Mouse (Mus musculus) heart, embryonic 16.5 days (tissue): ENCODE measurements at regions not wholly inside any gene's neighbourhood (a gene's known extent, or its start where the extent isn't known, plus 50 kb on each side); places are given as distances from the start of the nearest gene placed in this dataset.

Source experiments
- ATAC-seq: fragments of 200-750 bp; cut with Nextera tagmentation; replicated peaks from 2 replicates; pipeline ENCODE4 v1.8.0; 2017; ENCODE audit warnings: moderate number of reproducible peaks; ENCODE audit not compliant: insufficient read depth, low FRiP score; ENCODE audit errors: extremely low read depth
- H3K27ac ChIP-seq: fragments of 300-500 bp; sonication (generic); 2 replicates; pipeline ENCODE4 v1.5.1; 2014; ENCODE audit warnings: mild to moderate bottlenecking, low read length, control low read depth, moderate library complexity
- H3K27me3 ChIP-seq: fragments of 300-500 bp; sonication (generic); 2 replicates; pipeline ENCODE4 v1.6.1; 2014; ENCODE audit warnings: low read length, mixed read lengths; ENCODE audit not compliant: control insufficient read depth, insufficient read depth
- H3K36me3 ChIP-seq: fragments of 300-500 bp; sonication (generic); 2 replicates; pipeline ENCODE4 v1.6.1; 2014; ENCODE audit not compliant: control insufficient read depth, insufficient read depth
- H3K4me1 ChIP-seq: fragments of 300-500 bp; sonication (generic); 2 replicates; pipeline ENCODE4 v1.6.1; 2014; ENCODE audit warnings: low read length, mixed read lengths; ENCODE audit not compliant: control insufficient read depth, insufficient read depth
- H3K4me2 ChIP-seq: fragments of 300-500 bp; sonication (generic); 2 replicates; pipeline ENCODE4 v1.6.1; 2014; ENCODE audit warnings: low read depth, mild to moderate bottlenecking, control low read depth, low read length
- H3K4me3 ChIP-seq: fragments of 300-500 bp; sonication (generic); 2 replicates; pipeline ENCODE4 v1.5.1; 2014; ENCODE audit warnings: mild to moderate bottlenecking, control low read depth, low read length
- H3K9ac ChIP-seq: fragments of 300-500 bp; sonication (generic); 2 replicates; pipeline ENCODE4 v1.6.1; 2014; ENCODE audit warnings: low read length, control low read depth
- H3K9me3 ChIP-seq: fragments of 300-500 bp; sonication (generic); replicated peaks from 2 replicates; pipeline ENCODE4 v1.6.1; 2016; ENCODE audit warnings: low read length; ENCODE audit not compliant: control insufficient read depth
- WGBS: fragments of 180-500 bp; shearing (Covaris S2); extraction: QIAGEN DNeasy Blood & Tissue Kit; methylation state at CpG from one replicate; pipeline ENCODE4 v1.1.7; 2014; 5-methylcytosine and 5-hydroxymethylcytosine counted together

DNA sequence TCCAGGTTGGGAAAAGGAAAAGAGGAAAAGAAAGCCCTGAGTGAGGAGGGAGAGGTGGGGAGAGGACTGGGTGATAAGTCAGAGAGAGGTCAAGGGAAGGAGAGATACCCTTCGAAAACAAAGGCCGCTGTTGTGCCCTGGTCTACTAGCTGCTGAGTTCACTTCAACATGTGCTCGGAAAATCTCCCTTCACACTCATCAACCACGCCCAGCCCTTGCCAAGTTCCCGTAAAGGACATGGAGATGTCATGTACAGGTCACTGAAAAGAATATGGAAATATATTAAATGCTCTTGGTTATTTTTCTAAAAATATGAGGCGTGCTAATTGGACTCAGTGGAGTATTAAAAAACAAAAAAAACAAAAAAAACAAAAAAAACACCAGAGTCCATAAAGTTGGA lies 359.5 kb upstream of the Actbl2 start:
- H3K4me1 ChIP-seq: peaks cover 5% of the 10 kb centered on the region; the same call in 1 of the 2 replicates
- no peak overlapping the region for H3K9ac ChIP-seq
- no peak for ATAC-seq
- H3K4me3 ChIP-seq: no peak overlapping the region
- H3K4me2 ChIP-seq: no peak overlapping the region
- no peak overlapping the region for H3K27ac ChIP-seq
- H3K27me3 ChIP-seq: no peaks in the 10 kb centered on the region
- 36% methylated on average over 6 of the region's 6 CpGs for WGBS
- no peaks in the 10 kb centered on the region for H3K9me3 ChIP-seq
- H3K36me3 ChIP-seq: no peaks in the 10 kb centered on the region

GRCm38 (mm10) chr13:110895900-110896299 lies 358.9 kb upstream of the Actbl2 start:
- Histone ChIP-seq H3K27ac (no peak overlapping the region), H3K9me3 (no peaks in the 10 kb centered on the region), H3K4me1 (peaks cover 5% of the 10 kb centered on the region; the same call in 1 of the 2 replicates), H3K36me3 (no peaks in the 10 kb centered on the region), H3K27me3 (no peaks in the 10 kb centered on the region), H3K4me3 (no peak overlapping the region), H3K4me2 (no peak overlapping the region), H3K9ac (no peak overlapping the region)
- ATAC-seq: no peak
- WGBS: 74% methylated on average over 8 of the region's 8 CpGs

DNA sequence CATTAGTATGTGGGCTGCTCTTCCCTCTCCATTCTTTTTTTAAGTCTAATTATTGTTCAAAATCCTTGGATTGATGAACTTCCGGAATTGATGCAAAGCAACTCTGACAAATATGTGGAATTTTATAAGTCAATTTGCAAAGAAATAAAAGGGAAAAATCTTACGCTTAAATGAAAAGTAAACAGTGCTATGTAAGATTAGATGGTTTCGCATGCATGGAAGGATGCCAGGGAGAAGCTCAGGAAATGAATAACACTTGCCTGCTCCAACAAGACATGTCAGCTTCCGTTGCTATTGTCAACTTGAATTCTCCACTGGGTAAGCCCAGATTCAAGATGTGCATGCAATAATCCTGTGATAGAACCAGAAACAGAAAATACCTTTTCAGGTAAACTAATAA lies 357.2 kb upstream of the Actbl2 start:
- Histone ChIP-seq H3K27ac (no peak overlapping the region), H3K36me3 (no peaks in the 10 kb centered on the region), H3K4me1 (peaks cover 7% of the 10 kb centered on the region), H3K4me3 (no peak overlapping the region), H3K27me3 (no peaks in the 10 kb centered on the region), H3K9ac (no peak overlapping the region), H3K9me3 (no peaks in the 10 kb centered on the region), H3K4me2 (no peak overlapping the region)
- WGBS: 55% methylated on average over 4 of the region's 4 CpGs
- no peak for ATAC-seq

DNA sequence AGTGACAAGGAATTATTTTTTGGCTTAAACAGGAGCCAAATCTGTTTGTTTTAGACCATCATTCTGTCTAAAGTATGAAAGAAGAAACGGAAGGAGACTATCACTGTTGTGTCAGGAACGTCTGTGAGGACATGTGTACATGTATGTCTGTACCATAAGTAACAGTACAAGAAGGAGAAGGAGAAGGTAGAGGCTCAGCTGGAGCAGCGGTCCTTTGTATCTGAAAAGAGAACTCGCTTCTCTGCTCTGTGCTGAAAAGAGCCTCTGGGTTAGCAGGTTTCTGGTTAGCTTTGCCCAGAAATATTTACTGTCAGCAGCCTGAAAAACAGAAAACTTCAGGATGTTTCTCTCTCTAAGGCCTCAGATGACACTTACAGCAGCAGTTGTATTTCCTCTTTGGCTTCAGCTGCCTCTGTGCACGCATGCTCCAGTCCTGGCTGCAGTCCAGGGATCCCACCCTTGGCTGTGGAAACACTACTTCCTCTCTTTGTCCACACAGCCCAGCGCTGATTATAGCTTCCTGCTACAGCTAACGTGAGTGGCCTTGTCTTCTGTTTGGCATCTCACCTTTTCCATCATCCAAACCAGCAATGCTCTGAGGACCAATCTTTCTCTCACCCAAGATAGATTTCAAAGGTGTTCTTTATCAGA lies 351.7 kb upstream of the Actbl2 start:
- WGBS: 28% methylated on average over 7 of the region's 7 CpGs
- no peaks in the 10 kb centered on the region for H3K27me3 ChIP-seq
- H3K36me3 ChIP-seq: no peaks in the 10 kb centered on the region
- ATAC-seq: peak; percentile 88
- no peak overlapping the region for H3K4me3 ChIP-seq
- H3K4me2 ChIP-seq: no peak overlapping the region
- no peak overlapping the region; the same call in 1 of the 2 replicates for H3K9ac ChIP-seq
- H3K4me1 ChIP-seq: peaks cover 22% of the 10 kb centered on the region
- H3K27ac ChIP-seq: peak overlapping the region; percentile 72
- no peaks in the 10 kb centered on the region for H3K9me3 ChIP-seq

- WGBS: 43% methylated on average over 6 of the region's 6 CpGs
- no peaks in the 10 kb centered on the region for H3K9me3 ChIP-seq
These were observed 347.4 kb upstream of the Actbl2 start for GRCm38 (mm10) chr13:110907319-110907955.

DNA sequence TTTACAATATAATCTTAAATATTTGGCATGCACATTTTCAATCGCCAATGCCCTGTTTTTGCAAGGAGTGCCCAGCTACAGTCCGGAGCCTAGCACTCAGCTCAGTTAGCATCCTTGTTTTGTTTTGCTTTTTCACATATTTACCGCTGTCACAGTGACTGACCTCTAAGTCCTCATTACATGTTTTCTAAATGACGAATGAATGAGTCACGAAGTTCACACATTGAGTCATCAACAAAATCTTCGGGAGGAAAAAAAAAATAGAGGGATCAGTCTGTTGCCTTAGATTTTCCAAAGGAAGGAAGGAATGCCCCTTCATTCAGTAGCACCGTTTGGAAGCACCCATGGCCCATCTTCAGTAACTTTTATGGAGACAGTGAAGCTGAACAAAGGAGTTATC lies 342.9 kb upstream of the Actbl2 start:
- peaks cover 5% of the 10 kb centered on the region; the same call in 1 of the 2 replicates for H3K4me1 ChIP-seq
- no peak overlapping the region for H3K9ac ChIP-seq
- H3K27ac ChIP-seq: no peak overlapping the region
- H3K36me3 ChIP-seq: no peaks in the 10 kb centered on the region
- H3K4me3 ChIP-seq: no peak overlapping the region
- no peaks in the 10 kb centered on the region for H3K9me3 ChIP-seq
- no peaks in the 10 kb centered on the region for H3K27me3 ChIP-seq
- no peak for ATAC-seq
- H3K4me2 ChIP-seq: no peak overlapping the region
- 71% methylated on average over 7 of the region's 7 CpGs for WGBS

More at GRCm38 (mm10) chr13:110907319-110907955, 347.4 kb upstream of the Actbl2 start:
- Histone ChIP-seq H3K9ac (no peak overlapping the region), H3K27me3 (no peaks in the 10 kb centered on the region), H3K27ac (no peak overlapping the region), H3K4me1 (peaks cover 21% of the 10 kb centered on the region), H3K4me3 (no peak overlapping the region), H3K36me3 (no peaks in the 10 kb centered on the region), H3K4me2 (no peak overlapping the region)
- no peak for ATAC-seq

DNA sequence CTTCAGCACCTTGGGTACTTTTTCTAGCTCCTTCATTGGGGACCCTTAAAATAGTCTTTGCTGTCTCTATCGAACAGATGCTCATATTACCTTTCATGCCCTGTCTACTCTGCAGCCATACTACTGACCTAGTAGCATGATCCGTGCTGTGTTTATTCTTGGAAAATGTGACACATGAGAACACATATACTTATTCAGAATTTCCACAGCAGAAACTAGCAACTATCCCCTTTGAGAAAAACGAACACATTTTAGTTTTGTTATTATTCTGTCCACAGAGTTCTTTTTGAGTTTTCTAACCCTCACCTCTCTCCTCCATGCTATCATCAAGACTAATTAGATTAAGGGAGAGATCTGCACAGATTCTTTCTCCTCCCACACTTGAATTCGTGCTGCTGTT lies 341.6 kb upstream of the Actbl2 start:
- H3K27ac ChIP-seq: no peak overlapping the region
- ATAC-seq: no peak
- H3K4me2 ChIP-seq: no peak overlapping the region
- WGBS: 70% methylated on average over 4 of the region's 4 CpGs
- H3K4me3 ChIP-seq: no peak overlapping the region
- no peaks in the 10 kb centered on the region for H3K9me3 ChIP-seq
- no peaks in the 10 kb centered on the region for H3K36me3 ChIP-seq
- no peaks in the 10 kb centered on the region for H3K4me1 ChIP-seq
- no peaks in the 10 kb centered on the region for H3K27me3 ChIP-seq
- H3K9ac ChIP-seq: no peak overlapping the region

GRCm38 (mm10) chr13:110913687-110914086 lies 341.1 kb upstream of the Actbl2 start:
- no peaks in the 10 kb centered on the region for H3K9me3 ChIP-seq
- H3K4me2 ChIP-seq: no peak overlapping the region
- no peaks in the 10 kb centered on the region for H3K4me1 ChIP-seq
- WGBS: 37% methylated on average over 5 of the region's 5 CpGs
- no peaks in the 10 kb centered on the region for H3K27me3 ChIP-seq
- ATAC-seq: no peak
- H3K4me3 ChIP-seq: no peak overlapping the region
- no peaks in the 10 kb centered on the region for H3K36me3 ChIP-seq
- no peak overlapping the region for H3K9ac ChIP-seq
- H3K27ac ChIP-seq: no peak overlapping the region

- Histone ChIP-seq H3K27ac (no peak overlapping the region), H3K27me3 (no peaks in the 10 kb centered on the region), H3K4me1 (no peaks in the 10 kb centered on the region), H3K9ac (no peak overlapping the region), H3K4me2 (no peak overlapping the region), H3K36me3 (no peaks in the 10 kb centered on the region), H3K9me3 (no peaks in the 10 kb centered on the region), H3K4me3 (no peak overlapping the region)
- 81% methylated on average over 1 of the region's 1 CpGs for WGBS
- ATAC-seq: no peak
These were observed 339.7 kb upstream of the Actbl2 start for GRCm38 (mm10) chr13:110915161-110915560.
